Mouse (Mus musculus) cerebellum, adult 8-10 months (tissue): Measurements from ENCODE around the gene Wsb2.
A peak's percentile ranks its signal among the peaks of the same experiment; 100 is the strongest.
"Not testable (repeated sequence)": the region's sequence is repeated elsewhere in the genome, so short reads cannot be mapped to it uniquely, and the experiment has no call there.

Experiments used
- DNase-seq: peaks from one replicate; pipeline ENCODE4 v3.0.0; 2022

Gene Wsb2

DNA sequence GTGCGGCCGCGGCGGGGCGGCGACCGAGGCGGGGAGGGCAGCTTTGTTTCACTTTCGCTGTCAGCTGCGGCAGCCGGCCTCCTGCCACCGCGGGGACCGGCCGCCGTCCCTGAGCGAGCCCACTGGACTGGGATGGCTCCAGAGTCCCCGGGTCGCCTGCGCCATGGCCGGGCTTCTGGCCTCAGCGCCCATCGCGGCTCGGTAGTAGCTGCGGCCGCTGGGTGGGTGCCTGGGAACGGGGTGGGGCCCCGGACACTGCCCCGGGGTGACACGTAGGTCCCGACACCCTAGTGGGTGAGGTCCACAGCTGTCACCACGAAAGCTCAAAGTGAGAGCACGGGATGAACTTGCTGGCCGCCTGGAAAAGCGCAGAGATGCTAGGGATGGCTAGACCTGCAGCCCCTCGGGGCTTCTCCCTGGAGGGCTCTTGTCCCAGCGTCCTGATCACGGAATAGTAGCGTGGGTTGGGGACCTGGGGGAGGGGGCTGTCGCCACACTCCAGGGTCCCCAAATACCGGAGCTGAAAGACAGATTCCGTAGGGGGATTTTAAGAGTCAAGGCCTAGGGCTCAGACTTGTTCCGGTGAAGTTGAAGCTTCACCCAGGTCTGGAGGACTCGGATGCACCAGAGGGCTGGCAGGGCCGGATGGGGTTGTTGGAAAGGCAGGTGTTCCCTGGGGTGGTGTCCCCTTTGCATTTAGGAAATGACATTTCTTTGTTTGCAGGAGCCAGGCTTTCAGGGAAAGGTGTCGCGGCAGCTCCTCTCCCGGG lies 559 bp downstream of the Wsb2 start:
- peak; percentile 38 for DNase-seq

DNA sequence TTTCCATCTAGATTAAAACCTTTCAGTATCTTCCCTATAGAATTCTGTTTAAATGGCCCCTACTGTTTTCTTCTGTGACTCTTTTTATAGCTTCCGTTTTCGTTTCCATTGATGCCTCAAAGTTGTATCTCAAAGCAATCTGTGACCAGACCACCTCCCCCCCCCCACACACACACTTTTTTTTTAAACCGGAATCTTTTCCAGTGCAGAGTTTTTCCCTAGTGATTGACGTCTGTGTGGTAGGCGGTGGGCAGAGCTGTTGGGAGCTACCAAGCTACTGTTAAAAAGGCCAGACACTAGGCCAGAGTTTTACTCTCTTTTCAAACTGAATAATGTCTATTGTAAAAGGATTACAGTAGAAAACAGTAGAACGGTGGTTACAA lies 1.1 kb downstream of the Wsb2 start:
- no peak for DNase-seq

DNA sequence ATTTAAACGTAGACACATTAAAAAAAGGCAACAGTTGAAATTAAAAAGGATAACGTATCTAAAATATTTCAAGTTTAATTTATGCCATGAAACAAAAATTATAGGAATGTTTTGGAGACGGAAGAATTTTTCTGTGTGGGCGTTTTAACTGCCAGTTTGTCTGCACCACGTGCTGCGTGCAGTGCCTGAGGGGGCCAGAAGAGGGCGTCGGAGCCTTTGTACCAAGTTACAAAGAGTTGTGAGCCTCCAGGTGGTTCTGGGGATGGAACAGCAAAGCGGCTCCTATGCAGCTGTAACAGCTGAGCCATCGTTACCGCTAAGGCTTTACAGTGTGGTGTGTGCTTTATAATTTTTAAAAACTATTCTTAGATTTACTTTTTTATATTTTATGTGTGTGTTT lies 1.6 kb downstream of the Wsb2 start:
- peak; percentile 46 for DNase-seq

GRCm38 (mm10) chr5:117359497-117360227 lies 2.6 kb downstream of the Wsb2 start:
- DNase-seq = no peak

DNA sequence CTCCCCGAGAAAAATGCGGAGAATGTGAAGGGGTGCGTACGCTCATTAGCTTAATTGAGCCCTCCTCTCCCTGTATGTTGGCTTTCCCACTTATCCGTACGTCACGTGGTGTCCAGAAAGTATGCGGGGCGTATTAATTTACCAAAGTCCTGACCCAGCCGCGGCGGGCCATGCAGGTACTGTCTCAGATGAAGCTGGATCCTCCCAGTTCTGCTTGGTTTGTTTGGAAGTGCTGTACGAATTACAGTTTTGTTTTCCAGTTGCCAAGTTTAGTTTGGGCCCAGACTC lies 3.1 kb downstream of the Wsb2 start:
- no peak for DNase-seq

DNA sequence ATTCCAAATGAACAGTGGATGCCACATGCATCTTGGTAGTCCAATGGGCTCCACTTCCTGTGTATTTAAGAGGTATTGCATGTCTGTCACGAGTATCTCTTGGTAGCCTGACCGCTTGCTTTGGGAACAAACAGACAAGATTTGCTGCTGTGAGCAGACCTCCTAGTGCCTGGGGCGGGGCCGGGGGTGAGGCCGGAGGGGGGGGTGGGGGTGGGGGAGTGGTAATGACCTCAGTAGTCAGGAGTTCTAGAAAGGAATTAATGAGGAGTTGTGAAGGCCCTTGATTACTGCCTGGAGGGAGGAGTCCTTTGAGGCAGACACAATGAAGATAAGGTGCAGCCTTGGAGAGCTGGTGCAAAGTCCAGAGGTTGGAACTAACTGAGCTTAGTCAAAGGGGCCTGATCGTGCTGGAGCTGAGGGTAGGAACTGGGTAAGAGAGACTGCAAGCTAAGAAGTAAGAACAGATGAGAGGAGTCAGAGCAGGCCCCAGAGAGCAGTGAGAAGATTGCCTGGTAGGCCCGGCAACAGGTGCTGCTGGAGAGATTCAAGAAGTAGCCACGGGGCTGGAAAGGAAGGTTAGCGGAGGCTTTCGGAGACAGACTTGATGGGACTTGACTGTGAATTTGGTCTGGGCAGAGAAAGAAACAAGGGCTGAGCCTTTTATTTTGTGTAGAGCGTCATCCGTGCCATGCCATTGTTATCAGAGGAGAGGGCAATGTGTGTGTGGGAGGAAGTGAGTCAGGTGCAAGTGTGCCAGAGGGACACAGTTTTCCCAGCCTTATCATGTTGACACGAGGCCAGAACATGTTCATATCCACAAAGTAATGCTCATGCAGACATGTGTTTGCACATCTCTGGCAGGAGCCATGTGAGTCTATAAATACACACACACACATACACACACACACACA lies 3.8 kb downstream of the Wsb2 start:
- DNase-seq = no peak

DNA sequence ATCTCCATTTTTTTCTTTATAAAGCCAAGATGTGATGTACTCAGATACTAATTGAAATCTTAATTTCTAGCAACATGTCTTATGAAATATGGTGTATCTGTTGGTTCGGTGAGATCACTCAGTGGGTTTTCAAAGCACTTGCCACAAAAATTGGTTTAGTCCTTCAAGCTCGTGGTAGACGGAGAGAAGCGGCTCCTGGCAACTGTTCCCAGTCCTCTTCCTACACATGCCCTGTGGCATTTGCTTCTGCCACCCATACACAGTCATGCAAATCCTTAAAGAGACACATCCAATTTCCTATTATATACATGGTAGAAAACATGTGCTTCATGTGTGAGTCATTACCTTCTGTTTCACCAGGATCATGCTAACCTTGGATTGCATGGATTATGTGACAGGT lies 4.5 kb downstream of the Wsb2 start:
- DNase-seq = no peak

DNA sequence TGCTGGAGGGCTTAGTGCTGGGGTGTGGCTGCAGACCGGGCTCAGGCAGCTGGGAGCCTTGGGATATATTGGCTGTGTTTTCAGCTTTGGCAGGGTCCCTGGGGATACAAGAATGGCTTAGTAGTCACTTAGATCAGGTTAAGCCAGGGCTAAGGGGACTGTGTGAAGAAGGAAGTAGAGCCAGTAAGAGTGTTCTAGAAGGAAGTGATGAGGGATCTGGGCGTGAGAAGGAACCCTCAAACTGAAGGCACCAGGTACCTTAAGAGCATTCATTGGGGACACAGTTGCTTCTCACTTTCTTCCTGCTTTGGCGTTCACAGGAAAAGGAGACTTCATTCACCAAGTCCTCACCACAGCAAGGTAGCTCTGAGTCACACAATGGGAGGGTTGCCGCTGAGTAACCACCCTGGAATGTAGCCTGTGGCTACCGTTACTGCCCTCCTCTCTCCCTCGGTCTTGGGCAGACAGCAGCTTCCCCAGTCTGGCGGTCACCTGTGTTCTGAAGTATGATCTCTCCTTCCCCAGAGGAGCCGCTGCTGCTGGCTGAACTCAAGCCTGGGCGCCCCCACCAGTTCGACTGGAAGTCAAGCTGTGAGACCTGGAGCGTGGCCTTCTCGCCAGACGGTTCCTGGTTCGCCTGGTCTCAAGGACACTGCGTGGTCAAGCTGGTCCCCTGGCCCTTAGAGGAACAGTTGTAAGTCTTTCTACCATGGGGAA lies 6.1 kb downstream of the Wsb2 start:
- DNase-seq = peak; percentile 29

DNA sequence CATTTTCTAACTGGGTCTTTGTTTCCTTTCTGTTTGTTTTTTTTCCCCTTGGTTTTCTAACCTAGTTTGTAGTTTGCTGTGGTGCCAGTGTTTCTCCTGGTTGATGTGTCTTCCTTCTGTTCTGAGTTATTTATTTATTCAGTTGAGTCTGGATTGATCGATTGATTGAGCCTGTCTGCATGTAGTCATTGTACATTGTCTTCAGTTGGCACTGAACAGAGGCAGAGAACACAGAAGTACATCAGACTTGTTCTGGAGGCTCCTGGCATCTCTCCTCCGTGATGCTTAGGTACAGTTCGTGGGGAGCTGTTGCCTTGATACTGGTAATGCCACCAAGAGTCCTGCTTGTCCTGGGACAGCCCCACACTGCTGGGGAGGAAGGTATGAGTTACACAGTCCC lies 7.7 kb downstream of the Wsb2 start:
- DNase-seq = no peak

- DNase-seq = no peak
These were observed 8.9 kb downstream of the Wsb2 start for GRCm38 (mm10) chr5:117365904-117366561.

- no peak for DNase-seq
These were observed 10.1 kb downstream of the Wsb2 start for GRCm38 (mm10) chr5:117367206-117367605.

- no peak for DNase-seq
These were observed 13.5 kb downstream of the Wsb2 start for GRCm38 (mm10) chr5:117370592-117370991.

DNA sequence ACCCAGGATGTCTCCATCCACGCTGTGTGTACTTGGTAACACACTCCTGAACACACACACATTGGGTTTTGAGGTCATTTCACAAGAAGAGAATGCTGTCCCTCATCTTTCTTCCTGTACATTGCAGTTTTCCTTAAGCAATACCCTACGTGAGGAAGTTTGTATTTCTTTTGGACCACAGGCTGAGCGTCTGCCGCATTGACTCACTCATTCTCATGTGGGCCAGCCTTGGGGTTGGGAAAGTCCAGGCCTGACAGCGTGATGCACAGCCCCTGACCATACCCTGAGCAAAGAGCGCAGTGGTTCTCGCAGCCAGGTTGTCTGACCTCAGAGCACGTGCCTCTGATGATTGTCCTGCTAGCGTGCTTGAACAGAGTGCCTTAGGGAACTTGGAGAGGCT lies 16.3 kb downstream of the Wsb2 start:
- no peak for DNase-seq

GRCm38 (mm10) chr5:117374372-117375049 lies 17.4 kb downstream of the Wsb2 start:
- no peak for DNase-seq

GRCm38 (mm10) chr5:117376331-117376761 lies 19.2 kb downstream of the Wsb2 start:
- DNase-seq = no peak

DNA sequence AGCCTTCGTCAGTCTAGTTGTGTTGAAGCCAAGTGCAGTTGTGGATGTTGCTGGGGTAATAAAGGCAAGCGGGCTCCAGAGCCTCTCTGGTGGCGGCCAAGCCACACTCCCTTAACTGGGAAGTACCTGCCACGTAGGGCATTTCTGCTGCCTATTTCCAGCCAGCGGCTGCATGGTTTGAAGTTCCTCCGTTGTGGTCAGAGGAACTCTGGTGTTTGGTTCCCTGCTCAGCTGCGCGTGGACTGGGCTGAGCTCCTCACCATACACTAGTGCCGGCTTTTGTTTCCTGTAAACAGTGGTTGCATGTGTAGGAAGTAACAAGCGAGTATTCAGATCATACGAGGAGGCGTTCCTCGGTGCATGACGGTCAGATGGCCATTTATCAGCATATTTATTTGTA lies 20.6 kb downstream of the Wsb2 start:
- DNase-seq = not testable (repeated sequence)

DNA sequence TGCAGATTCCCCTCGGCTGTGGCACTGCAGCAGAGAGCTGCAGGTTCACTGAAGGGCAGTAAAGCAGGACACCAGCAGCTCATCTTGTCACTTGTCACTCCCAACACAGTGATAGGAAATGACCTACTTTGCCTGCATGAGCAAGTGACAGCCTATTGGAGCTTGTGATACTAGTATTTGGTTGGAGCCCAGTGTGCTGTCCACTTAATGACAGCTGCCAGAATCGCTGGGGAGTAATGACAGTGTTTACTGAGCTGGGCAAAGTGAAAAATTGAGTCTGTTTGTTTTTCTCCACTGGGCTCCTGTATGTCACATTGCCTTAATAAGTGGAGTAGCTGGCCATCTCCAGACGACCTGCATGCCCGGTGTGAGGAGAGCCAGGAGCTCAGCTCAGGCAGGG lies 23.1 kb downstream of the Wsb2 start:
- DNase-seq = no peak

DNA sequence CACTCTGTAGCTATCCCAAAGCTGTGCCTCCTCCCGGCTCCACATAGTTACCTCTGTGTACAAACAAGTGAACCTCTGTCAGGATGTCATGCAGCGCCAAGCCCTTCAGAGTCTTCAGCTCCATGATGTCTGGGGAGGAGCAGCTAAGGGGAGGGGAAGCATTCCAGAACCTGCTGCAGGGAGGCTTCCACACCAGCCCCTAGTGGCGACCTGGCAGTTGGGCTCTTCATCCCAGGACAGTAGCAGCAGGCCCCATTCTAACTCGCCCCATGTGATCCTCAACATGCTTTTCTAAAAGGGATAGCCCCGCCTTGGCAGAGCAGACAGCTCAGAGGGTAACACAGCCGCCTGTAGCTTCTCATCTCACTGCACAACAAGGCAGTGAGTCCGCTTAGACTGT lies 24.7 kb downstream of the Wsb2 start:
- DNase-seq = no peak

- DNase-seq = no peak
These were observed 26.1 kb downstream of the Wsb2 start for GRCm38 (mm10) chr5:117383198-117383597.

DNA sequence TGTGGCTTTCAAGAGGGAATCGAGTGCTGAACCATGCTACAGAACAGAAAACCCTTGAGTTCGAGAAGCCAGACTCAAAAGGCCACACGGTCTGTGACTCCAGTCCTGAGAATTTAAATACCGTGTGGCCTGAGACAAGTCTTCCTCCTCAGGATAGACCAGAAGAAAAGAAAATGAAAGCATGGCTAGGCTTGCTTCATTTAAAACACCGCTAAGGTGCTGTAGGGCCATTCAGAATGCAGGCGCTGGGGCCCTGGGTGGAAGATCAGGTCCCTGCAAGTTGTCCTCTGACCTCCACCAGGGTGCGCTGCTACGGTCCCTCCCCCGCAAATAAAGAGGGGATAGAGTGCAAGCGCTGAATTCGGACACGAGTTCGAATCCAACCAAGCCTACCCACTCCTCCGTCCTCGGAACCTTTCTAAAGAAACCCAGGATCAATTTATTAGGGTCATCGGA lies 31.2 kb downstream of the Wsb2 start:
- DNase-seq = peak; percentile 59

DNA sequence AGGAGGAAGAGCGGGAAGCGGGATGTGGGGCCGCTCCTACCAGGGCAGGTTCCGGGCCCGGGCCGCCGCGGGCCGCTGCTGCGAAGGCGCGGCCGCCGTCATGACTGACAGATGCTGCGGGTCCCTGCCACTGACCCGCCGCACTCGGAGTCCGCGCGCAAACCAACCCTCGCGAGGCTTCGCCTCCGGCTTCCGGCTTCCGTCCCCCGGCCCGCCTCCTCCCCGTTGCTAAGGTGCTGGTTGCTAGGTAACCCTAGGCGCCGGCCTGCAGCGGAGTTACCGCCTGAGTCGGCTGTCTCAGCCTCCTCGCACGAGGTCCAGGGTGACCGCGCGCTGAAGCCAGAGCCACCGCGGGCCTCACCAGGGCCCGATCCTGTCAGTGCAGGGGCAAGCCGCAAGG lies 31.8 kb downstream of the Wsb2 start, which contains the start of gene Rfc5:
Rfc5 (minus strand) TSS at position 171 of the 400 bp plus-strand sequence.
- peak; percentile 87 for DNase-seq

DNA sequence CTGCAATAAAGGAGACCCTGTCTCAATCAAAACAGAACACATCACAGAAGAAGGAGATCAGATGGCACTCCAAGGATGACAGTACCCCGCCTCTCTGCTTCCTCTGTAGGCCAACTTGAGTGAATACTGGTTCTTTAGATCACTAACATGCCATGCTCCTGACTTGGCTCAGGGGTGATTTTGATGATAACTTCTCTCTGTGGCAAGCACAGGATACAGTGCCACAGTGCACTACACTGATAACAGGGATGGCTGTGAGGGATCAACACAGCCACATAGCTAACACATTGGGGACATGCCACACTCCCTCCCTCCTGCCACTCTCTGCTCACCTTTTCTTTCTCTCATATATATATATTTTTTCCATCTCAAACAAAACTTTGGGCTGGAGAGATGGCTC lies 33.8 kb downstream of the Wsb2 start:
- no peak for DNase-seq
